Mouse (Mus musculus) megakaryocyte-erythroid progenitor cell, adult 5-6 weeks (primary cell): ENCODE results near the gene Whamm. TPM values are rescaled to one million over a fixed set of nuclear protein-coding genes. Genes with fewer than 3 reads are reported as not detected.

Experiments used
- ATAC-seq: replicated peaks from 2 replicates; pipeline ENCODE4 v1.8.0; 2016; ENCODE audit warnings: mild to moderate bottlenecking, inconsistent platforms; ENCODE audit not compliant: severe bottlenecking, poor library complexity, low FRiP score, low TSS enrichment
- total RNA-seq, 2 experiments: library from RNA; stranded (forward) in 1 of 2; stranded (reverse) in 1 of 2; fragments of 200-1000, 215-1000 nt in 1 of 2; fragments of >200 nt in 1 of 2; fragmentation: Nextera tagmentation in 1 of 2; gene quantifications; 2 replicates each; pipeline ENCODE4 v1.2.3; 2014 to 2017

Whamm gene
- total RNA-seq, 2 experiments from 2014 or later = 21.5 to 33.8 TPM

DNA sequence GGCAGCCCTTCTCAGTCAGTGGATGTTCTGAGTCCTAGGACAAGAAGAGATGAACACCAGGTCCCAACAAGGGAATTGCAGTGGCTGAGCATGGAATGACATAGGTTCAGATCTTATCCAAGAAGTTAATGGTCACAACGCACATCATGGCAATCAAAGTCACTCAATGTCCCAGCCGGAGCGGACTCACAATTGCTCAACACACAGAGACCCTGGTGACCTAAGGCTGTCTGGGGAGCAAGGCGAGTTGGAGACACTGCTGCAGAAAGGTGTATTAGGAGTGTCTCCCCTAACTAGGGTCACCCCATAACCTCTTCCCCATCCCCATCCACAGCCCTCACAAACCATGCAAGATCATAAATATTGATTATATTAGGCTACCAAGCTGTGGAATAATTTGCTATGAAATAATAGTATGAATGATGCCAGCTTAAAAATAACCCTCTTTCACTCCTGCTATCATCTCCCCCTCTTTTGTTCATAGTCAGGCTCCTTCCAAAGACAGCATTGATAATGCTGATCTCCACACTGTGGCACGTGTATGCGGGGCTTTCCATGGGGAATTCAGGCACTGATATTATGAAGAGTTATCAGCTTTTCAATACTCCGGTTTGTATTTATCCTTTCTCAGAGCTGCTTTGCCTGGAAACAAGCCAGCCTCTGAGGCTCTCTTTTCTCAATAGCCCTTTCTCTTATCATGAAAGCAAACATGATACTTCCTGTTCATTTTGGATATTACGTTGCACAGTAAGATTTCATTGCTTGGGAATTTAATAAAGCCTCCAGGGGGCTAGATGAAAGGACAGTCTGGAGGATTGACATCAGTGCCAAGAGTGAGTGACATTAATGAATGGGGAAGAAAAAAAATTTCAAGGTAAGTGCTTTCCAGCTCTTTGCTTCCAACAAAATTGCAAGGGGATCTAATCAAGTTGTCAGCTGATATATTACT is 10.7 kb upstream of the Whamm start:
- ATAC-seq = no peak

- no peak for ATAC-seq
These were observed 9.9 kb upstream of the Whamm start for GRCm38 (mm10) chr7:81561211-81561610.

DNA sequence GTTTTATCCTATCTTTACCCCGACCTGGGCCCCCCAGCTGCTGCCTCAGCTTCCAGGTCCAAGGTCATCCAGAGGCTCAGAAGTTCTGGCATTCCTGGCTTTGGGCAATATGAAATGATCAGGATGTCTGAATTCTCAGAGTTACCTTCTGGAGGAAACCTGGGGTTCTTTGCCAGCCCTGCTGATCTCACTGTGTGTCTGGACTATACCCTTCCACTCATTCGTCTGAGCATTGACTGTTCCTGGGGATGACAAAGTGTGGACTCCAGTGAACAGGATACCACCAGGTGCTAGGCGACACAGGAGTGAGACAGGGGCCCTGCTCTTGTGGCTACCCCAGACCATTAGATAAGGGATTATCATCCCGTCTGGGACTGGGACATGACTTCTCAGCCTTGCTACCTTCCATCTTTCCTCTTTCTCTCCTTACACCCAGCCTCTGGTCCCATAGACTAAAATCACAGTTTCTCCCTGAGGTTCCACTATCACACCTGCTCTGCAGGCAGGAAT is 7.5 kb upstream of the Whamm start:
- no peak for ATAC-seq

DNA sequence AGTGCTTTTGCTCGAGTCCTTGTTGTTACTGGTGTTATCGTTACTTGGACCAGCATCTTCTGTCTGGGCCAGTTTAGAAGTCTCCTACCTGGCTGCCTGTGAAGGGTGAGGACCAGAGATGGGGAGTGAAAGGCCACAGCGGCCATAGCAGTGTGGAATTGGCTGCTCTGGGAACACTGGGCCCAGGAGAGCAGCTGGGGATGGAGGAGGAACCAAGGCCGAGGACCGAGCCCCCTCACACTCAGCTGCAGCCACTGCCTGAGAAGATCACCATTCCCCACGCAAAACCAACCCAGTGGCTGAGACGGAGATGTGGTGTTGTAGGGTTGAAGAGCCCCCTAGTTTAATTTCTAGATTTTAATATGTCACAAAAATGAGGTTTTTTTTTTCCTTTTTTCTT is 6.3 kb upstream of the Whamm start:
- no peak for ATAC-seq

DNA sequence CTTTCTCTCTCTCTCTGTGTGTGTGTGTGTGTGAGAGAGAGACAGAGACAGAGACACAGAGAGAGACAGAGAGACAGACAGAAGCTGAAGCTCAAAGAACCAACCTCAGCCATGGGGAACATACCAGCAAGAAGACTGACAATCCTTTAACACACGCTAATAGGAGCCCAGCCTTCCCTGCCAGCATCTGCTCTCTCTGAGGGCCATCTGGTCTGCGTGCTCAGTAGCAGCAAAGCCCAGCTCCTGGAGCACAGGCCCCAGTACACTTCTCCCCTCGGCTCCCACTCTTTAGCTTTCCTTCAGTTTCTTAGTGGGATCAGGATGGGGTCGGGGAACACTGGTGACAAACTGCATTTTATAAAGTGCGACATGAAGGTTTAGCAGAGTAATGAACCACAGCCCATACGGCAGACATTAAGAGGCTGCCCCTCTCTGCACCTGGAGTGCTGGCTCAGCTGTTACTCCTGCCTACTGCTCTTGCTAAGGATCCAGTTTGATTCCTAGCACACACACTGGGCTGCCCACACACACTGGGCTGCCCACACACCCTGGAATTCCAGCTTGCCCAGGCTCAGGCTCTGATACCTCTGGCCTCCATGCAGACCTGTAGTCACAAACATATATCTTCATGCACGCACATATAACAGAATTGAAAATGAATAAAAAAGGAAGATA is 5.5 kb upstream of the Whamm start:
- ATAC-seq = no peak

- no peak for ATAC-seq
These were observed 4.7 kb upstream of the Whamm start for GRCm38 (mm10) chr7:81566332-81566731.

- ATAC-seq = no peak
These were observed 4.2 kb upstream of the Whamm start, which contains the start of gene Fsd2 for GRCm38 (mm10) chr7:81566892-81567291. Fsd2 (minus strand) TSS chr7:81566944.

- no peak for ATAC-seq
These were observed 3.7 kb upstream of the Whamm start for GRCm38 (mm10) chr7:81567396-81567795.

- ATAC-seq = no peak
These were observed 1.2 kb upstream of the Whamm start for GRCm38 (mm10) chr7:81569851-81570250.

DNA sequence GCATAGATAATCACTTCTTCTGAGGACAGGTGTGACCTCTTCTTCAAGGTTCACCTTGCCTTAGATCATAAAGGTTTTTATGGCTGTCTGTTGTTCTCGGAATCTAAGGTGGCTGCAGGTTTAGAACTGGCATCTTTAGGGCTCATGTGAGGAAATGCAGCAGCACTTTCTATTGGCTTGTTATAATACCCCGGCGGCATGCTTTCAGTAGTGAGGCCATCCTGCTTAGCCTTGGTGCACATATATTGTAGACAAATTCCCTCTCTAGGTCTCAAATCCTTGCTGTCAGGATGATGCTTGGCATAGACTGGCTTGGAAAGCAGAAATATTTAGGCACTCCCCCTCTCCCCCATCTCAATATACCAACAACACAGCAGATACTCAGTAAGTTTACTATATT is 795 bp upstream of the Whamm start:
- no peak for ATAC-seq

DNA sequence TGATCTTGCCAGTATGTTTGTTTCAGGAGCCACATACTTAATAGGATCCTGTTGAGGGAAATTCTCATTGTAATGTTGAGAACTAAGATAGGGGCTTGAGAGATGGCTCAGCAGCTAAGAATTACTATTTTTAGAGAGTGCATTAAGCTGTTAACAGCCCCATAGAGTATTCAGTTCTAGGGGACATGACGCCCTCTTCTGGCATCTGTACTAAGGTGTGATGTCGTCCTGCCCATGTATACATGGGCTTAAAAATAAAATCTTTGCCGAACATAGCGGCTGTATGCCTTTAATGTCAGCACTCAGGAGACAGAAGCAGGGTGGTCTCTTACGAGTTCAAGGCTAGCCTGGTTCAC is 336 bp upstream of the Whamm start:
- ATAC-seq = peak; percentile 35

DNA sequence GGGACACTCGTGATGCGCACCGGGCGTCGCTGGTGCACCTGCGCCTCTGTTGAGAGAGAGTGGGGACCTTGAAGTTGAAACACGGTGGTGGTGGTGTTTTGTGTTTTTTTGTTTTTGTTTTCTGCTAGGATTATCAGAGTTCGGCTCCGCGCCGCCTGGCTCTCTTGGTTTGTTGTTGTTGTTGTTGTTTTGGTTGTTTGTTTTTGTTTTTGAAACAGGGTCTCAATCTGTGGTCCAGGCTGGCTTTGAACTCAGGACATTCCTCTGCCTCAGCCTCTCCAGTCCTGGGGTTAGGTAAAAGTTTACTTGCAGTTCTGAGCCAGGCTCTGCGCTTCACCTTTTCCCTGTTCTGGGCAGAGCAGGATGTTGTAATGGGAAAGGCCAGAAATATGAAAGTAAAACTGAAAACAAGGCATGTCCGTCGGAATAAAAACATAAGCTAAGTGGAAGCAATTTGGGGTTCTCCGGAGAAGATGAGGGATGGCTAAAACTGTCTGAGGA is 925 bp downstream of the Whamm start:
- no peak for ATAC-seq

GRCm38 (mm10) chr7:81572610-81573268 is 1.7 kb downstream of the Whamm start:
- ATAC-seq = no peak

DNA sequence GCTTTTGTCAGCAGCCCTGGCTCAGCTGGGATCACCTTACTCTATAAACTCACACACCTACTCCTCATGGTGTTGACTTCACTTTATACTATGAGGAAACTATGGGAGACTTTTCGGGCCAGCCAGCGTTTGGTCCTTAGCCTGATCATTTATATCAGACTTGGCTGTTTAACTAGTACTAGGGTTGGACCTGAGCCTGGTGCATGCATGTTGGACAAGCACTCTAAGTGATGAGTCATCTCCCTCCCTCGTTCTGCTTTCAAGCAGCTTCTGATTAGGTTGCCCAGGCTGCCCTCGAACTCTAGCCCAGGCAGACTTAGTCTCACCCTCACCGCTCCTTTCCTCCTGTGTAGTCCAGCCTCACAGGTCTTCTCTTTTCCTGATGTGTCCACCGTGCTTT is 2.3 kb downstream of the Whamm start:
- peak; percentile 58 for ATAC-seq

GRCm38 (mm10) chr7:81573821-81574220 is 2.8 kb downstream of the Whamm start:
- no peak for ATAC-seq

GRCm38 (mm10) chr7:81575606-81576005 is 4.5 kb downstream of the Whamm start:
- no peak for ATAC-seq

DNA sequence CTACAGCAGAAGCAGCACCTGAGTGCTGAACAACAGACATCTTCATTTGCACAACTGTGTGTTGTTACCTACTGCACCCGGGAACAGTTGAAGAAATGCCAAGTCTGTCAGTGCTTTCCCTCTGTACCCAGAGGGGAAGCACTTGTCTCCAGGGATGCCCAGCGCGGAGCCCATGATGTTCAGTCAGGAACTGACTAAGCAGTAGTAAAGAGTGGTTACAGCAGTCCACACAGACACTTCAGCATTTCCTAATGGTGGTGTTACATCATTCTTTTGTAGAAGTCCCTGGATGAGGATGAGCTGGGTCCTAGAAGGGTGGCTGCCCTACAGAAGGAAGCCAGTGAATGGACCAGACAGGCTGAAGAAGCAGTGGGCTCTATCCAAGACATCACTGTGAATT is 6.8 kb downstream of the Whamm start:
- ATAC-seq = no peak

GRCm38 (mm10) chr7:81578413-81578812 is 7.3 kb downstream of the Whamm start:
- no peak for ATAC-seq

DNA sequence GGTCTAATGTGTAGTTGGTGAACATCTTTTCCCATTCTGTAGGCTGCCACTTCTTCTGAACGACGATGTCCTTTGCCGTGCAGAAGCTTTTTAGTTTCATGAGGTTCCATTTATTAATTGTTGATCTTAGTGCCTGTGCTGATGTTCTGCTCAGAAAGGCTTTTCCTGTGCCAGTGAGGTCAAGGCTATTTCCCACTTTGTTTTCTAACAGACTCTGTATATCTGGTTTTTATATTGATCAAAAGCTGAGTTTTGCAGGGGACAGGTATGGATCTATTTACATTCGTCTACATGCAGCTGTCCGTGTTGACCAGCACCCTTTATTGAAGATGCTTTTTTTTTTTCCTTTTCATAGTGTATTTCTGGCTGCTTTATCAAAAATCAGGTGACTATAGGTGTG is 8.2 kb downstream of the Whamm start:
- no peak for ATAC-seq

- ATAC-seq = no peak
These were observed 12.4 kb downstream of the Whamm start for GRCm38 (mm10) chr7:81583512-81583911.
